Mouse (Mus musculus) heart, adult 9 months (tissue): Measurements from ENCODE around the gene Nrxn1.

Source experiments
- DNase-seq, 2 experiments: peaks; one replicate each; pipeline ENCODE4 v3.0.0; 2022; ENCODE audit warnings: low spot score in 2 of 2

Gene Nrxn1

DNA sequence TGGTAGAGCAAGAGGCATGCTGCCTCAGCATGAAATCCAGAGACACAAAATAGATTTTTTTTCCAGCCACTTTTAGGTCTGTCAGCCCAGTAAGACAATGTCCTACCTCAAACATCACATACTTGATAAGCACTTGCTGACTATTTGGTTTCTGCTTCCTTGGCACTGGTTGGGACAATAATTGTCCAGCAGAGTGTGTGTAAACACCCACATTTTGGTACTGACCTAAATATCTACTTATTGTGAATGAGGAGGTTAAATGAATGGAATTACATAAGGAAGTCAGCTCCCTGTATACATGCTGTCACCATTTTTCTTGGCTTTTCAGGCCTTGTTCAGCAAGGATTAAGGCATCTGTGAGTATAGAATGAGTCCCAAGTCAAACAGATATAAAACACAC is 649.8 kb downstream of the Nrxn1 start:
- DNase-seq, result no peak

DNA sequence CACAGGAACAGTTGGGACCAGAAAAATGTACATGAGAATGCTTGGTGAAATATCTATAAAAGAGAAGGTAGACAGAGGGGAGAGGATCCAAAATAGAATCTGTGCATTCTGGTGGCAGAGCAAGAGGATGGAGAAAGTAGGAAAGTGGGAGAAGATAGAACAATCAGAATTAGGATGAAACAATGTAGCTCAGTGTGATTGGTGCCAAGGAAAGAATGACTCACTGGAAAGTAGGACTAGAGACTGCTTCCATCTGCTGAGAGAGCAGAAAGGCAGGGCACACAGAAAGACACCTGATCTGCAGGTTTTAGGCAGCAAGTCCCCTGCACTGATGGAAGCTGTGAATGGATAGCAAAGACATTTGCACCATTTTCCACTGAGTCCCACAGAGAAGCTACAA is 657.0 kb downstream of the Nrxn1 start:
- no peak for DNase-seq

DNA sequence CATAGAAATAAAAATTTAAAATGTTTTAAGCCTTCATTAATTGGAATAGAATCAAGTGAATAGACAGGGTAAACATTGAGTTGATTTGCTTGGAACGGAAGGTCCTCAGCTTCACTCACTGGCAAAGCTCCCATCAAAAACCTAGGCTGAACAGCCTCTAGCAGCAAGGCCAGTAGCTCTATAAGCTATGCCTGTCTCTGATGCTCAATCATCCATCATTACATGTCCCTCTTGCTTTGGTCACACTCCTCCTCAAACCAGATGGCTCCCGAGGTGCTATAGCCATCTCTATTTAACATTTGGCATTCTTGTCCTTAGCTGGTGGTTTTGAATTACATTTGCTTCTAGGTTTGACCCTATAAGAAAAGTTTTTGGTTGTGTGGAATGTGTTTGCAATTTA is 657.5 kb downstream of the Nrxn1 start:
- DNase-seq, result no peak

DNA sequence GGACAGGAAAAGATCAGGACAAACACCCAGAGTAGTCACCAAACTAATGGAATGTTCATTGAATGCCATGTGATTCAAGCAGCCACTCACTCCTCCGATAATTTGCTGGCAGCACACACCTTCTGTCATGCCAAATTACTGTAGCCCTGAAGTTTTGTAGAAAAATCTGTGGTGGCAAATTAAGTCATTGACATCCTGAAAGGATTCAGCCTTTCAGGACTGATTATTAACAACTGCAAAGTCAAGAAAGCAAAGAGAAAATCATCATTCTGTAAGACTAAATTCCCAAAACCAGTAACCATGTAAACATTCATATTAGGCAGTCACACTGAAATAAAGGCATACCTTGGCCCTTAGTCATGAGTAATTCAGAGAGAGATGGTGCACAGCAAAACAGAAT is 662.7 kb downstream of the Nrxn1 start:
- no peak for DNase-seq

DNA sequence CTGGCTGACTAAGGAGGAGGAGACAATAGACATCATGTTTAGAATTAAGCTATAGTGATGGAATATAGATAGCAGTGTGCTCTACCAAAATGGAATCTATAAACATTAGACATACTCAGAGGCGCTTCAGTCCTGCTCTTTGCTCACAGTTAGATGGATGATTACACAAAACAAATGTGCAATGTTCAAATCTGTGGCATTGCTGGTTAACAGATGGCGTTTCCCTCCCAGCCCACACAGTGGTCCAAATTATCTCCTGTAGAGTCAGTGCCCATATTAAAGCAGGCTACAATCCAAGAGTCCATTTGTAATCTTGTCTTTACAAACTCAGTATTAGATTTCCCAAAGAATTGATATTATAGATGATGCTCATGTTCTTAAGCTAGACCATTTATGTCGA is 666.9 kb downstream of the Nrxn1 start:
- DNase-seq, result no peak

DNA sequence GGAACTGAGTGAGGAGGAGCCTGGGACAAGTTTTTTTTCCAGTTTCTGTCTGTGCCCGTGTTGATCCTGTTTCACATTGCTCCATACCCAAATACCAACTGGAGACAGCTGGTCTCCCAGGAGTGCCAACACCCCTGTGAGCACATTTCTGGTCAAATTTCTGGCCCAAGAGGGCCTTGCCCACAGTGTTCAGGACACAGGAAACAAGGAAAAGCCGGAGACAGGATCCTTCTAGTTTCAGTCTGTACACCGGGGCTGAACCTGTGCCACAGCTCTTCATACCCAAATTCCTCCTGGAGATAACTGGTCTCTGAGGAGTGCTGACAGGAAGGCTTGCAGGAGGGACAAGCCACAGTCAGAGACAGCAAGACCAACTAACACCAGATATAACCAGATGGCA is 670.3 kb downstream of the Nrxn1 start:
- DNase-seq, result no peak

DNA sequence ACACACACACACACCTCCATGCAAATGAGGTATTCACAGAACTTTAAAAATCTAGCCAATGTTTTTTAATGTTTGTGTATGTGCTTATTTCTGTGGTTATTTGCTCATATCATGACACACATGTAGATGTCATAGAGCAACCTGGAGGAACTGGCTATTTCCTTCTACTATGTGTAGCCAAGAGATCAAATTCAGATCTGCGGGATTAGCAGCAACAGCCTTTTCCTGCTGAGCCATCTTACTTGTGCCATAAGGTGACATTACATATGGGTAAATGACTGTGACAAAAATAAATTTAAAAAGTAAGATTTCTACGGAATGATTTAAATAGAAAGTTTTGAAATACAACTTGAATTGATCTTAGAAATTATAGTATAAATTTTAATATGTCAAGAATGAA is 672.1 kb downstream of the Nrxn1 start:
- no peak for DNase-seq

DNA sequence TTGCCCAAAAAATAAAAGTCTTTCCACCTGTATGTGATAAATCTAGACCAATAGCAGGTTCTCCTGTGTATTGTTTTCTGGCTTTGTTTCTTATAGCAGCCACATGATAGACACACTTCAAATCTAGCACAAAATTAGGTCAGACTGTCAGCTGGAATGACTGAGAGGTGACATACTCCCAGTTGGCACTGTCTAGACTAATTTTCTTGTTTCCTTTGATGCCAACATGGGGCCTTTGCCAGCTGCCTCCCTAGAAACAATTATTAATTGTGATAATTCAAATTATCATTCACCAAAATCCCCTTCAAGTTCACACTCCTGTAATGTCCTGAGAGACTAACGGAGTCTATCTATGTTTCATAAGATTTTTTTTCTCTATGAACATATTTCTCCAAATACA is 673.3 kb downstream of the Nrxn1 start:
- no peak for DNase-seq

DNA sequence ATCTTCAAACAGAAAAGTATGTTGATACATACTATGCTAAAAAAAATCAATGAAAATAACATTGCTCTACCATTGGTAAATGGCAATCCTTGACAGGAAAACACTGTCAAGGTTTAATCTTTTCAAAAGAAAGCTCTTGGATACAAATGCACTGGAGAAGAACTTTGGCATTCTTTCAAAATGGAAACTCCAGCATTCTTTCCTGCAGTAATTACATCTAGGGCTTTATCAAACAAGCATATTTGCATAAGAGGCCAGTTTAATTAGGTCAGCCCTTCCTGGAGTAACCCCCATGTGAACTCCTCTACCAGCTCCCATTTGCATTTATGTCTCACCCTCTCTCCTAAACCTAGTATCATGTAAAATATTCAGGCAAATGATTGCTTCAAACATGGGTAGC is 696.5 kb downstream of the Nrxn1 start:
- no peak for DNase-seq

DNA sequence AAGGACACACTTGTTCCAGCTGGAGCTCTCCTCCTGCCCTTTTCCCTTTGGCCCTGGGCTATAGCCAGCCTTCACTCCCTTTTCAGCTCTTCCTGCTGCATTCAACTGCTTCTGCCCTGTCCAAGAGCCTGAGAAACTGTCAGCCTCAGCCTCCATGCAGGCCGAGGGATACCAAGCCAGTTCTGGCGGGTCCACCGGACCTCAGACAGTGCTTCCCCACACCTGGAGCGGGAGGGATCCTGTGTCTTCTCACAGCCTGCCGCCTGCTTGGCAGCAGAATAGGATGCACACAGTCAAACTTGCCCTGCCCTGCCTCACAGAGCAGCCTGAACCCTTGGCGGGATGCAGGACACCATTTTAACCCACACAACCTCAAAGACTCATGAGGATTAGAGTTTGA is 698.3 kb downstream of the Nrxn1 start:
- DNase-seq, result no peak

DNA sequence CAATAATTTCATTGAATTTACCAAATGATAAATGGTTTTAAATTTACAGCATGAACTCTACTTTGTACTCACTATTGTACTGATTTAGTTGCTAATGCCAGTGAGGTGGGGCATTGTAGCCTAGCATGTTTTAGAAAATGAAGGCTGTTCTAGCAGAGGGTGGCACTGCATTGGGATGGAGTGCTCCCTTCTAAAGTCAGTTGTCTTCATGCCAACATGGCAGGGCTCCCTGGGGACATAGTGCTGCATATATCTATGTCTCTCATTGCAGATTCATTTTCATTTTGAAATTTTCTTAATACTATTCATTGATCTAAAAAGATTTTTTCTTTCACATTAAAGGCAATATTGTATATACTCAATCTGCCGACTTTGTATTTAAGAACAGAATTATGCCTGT is 700.1 kb downstream of the Nrxn1 start:
- no peak for DNase-seq

DNA sequence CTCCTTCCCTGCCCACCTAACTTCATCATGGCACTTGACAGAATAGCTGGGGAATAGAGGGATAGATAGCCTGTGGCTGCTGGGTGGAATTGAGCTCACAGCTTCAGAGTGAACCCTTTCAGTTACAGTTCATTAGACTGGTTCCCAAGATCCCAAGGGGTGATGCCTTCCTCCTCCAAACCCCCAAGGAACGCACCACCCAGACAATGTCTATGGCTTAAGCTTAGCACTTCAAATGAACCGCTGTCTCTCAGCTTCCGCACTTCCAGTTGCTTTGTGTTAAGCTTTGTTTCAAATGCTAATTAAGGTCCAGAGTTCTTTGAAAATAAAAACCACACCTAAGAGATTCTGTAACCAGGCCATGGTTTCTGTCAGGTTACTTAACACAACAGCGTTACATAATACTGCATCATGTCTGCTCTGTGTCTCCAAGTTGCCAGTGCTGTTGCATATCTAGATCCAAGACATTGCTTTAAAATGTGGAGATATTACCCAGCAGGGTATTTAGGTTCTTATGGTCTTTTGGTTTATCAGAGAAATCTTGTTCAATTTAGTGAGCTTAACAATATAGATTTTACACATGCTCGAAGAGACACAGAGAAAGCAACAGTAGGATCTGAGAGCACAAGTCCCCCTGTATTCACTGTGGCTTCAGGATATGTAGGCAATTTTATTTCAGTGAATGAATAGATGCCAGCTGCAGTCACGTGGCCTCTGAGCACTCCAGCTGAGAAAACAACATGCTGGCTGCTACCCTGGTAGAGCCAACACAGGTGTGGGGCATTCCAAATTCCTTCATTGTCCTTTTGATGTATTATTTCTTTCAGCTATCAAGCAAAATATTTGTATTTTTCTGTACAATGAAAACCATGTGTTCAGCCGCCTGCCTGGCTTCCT is 702.3 kb downstream of the Nrxn1 start:
- no peak for DNase-seq

DNA sequence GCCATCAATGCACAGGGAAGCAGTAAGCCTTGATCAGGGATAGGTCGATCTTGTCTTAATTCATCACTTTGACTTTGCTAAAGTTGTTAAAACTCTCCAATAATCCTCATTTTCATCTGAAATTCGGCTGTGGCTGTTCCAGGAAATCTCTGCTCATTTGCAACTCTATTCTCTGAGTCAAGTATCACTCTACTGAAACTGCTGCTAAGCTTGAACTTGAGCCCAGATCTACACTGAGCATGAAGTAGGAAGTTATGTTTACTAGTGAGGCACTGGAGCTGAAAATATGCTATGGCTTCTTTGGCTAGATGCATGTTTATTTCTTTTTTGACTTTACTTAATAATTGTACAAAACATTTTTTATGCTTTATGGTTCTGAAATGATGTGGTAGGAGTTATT is 708.0 kb downstream of the Nrxn1 start:
- DNase-seq, result no peak

DNA sequence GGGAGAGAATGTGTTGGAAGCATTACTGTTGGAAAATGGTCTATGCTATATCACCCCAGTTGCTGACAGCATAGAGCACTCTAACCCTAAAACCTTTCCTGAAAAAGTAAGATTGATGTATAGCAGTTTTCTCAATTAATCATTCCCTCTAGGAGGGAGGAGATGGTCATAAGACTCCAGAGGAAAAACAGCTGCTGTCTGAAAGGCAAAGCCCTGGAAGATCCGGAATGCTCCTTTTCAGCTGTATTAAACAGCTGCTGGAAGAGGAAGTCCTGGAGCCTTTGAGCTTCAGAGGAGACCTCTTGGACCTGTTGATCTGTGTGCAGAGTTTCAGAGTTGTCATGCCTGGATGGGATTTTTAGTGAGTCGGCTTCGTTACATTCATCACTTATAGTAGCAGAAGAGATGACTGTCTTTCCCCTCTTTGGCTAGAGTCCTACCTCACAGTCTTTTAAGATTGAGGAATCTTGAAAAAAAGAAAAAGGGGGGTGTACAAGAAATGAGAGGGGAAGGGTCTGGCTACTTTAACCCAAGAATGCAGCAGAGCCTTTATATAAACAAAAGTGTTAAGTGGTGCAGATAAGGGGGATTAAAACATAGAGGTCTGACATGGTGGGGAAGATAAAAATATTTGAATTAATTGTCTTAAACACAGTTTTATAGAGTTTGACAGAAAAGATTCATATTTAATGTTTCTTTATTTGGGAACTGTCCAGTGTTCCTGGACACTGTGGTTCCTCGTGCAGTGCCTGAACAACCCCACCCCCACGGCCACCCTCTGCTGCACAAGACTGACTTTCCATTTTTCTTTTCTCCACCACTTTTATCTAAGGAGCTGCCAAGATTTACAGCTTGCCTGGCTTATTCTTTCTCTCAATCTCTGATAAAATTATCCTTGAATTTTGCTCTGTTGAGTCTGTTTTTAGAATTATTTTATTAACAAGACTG is 710.1 kb downstream of the Nrxn1 start:
- no peak for DNase-seq

DNA sequence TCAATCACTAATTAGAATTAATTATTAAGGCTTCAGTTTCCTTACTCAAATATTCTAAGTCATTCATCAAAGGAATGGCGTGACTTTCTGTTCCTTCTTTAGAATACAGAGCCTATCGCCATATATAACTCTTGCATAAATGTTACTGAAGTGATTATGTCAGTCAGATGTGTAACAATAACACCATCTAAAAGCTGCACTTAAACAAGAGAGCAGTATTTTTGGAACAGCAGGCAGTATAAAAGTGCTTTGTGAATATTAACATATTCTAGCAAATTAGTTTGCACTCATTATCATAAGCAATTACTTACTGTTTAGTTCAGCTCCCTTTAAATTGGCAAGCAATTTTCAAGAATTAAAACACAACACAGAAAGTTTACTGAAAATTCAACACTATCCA is 716.3 kb downstream of the Nrxn1 start:
- DNase-seq, result no peak

DNA sequence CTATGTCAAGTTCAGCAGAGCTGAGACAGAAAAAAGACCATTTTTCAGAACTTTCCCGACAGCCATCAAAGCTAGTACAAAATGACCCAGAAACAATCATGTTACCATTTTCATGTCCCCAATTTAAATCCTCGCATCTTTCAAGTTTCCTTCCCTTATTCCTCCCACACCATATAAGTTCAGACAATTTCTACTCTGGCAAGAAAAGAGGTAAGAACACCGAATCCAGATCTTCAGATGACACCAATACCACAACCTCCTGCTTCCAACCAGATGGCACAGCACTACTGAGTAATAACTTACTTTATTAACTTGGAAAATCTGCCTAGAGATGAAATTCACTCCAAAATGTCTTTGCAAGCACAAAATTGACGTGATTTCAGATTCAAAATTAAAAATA is 730.7 kb downstream of the Nrxn1 start:
- DNase-seq, result no peak

DNA sequence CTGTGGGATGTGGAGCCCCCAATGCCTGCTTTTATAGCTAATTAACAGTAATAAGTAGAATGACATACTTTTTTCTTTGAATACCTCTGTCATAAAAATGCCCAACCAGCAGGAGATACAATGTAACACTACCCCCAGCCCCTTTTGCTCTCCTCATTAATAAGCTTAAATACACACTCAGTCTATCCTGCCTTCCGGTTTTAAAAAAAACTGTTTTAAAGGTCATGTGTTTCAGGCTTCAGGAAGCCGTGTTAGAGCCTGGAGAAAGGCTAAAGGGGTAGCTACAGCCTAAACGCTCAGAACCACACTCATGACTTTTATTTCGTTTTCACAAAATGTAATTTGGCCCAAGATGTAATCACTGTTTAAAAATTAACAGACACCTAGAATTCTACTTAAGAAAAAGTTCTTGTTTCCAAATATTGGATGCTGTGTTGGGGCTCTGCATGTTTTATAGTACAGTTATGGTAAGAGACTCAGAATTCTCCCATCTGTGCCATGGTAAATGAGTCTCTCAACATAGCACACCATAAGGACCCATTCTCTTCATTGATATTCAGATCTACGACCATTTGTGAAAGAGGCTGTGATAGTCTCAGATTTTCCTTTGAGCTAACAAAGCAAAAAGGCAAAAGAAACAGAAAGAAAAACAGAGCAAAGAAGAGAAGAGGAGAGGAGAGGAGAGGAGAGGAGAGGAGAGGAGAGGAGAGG is 743.3 kb downstream of the Nrxn1 start:
- DNase-seq, result no peak

DNA sequence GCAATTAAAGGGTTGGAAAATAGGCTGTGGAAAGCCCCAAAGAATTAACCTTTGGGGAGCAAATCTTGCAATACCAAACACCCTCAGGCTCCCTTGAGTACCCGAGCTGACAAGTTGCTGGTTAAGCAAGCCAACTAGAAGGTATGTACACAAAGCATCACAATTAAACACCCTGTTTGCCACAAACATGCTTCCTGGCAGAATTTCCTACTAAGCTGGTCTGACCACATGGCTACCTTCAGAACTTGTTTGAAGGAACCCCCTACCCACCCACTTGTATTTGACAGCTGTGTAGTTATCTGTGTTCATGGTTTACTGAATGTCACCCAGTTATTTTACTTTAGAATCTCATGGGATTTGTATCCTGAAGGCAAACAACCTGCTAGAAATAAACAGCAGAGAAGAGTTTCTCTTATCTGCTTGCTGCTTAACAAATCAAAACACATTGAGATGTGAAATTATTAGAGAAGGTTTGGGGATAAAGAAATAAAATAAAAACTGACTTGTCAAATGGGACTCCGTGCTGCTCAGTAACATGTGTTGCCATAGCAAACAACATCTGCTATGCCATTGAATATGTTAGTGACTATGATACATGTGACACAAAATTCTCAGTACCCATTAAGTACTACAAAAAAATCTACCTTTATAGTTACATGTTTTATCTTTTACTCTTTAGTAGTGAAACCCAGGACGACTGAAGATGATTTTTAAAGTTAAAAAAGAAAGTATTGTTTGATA is 746.0 kb downstream of the Nrxn1 start:
- no peak for DNase-seq

DNA sequence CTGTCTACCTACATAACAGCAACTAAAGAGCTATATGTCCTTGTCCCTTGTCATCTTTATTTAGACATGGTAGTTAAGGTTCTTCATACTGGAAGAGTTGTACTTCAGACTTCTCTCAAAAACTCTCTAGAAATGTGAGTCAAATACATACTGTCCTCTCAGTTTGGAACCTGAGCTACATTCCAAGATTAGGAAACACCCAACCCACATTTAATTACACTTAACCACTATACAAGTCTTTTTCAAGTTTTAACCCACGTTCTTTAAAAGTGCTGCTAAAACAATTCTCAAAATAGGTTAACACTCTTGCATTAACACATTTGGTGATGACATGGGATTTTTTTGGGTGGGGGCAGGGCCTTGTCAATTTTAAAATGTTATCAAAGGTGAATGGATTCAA is 759.4 kb downstream of the Nrxn1 start:
- no peak for DNase-seq

DNA sequence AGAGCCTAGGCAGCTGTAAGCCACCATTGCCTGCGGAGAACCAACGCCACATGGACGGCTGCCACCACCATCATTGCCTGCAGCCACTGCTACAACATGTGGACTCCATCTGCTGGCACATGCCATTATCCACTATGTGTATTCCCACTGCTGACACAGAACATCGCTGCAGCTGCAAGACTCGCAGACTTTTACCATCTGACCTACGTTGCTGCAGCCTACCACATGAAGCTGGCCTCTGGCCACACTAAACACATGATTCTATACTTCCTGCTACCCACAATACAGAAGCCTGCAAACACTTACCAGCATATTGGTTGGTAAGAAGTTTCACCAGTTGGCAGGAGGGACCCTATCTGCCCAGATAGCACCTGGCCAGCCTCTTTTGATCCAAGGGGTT is 769.2 kb downstream of the Nrxn1 start:
- DNase-seq, result no peak

DNA sequence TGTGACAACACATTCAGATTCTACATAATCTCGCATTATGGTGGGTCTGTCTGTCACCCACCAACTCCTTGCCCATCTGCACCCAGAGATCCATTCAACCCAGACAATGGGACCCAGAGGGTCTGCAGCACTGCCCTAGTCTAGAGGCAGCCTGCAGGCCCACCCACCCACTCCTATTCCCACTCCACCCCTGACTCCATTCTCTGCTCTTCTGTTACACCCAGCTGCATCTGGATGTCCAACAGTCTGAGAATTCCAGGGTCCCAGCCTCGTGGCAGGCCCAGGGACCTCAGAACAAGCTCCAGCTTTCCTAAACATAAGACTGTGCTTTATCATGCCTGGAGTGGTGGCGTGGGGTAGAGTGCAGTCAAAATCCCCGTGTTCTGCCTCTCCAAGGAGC is 820.6 kb downstream of the Nrxn1 start:
- no peak for DNase-seq

DNA sequence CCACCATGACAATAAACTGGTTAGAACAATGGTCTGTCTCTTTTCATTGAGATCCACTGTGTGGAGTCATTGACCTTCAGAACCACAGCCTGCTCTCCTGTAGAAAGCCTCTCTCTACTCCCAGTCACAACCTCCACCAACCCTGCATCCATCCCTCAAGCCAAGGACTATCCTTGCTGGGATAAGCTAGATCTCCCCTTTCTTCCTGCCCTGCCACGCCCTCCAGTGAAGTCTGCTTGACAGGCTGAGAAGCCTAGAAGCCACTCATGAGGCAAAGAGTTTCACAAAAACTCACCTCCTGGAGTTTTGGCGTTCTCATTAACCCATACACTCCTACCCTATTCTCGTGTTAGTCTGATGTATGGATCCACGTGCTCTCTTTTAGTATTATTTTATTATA is 821.7 kb downstream of the Nrxn1 start:
- no peak for DNase-seq
